Mouse (Mus musculus) spleen, adult 2 months (tissue): Measurements from ENCODE around the gene Cyp26a1.

ENCODE experiments used
- CTCF ChIP-seq: fragments of 200-500 bp; IDR thresholded peaks from 2 replicates; pipeline ENCODE4 v1.5.1; 2011; ENCODE audit warnings: mild to moderate bottlenecking, inconsistent platforms; ENCODE audit not compliant: insufficient read depth, insufficient read length, insufficient replicate concordance; ENCODE audit errors: extremely low read depth
- POLR2A ChIP-seq: fragments of 200-500 bp; IDR thresholded peaks from 2 replicates; pipeline ENCODE4 v1.6.1; 2011; ENCODE audit warnings: low read depth, low read length, inconsistent platforms

DNA sequence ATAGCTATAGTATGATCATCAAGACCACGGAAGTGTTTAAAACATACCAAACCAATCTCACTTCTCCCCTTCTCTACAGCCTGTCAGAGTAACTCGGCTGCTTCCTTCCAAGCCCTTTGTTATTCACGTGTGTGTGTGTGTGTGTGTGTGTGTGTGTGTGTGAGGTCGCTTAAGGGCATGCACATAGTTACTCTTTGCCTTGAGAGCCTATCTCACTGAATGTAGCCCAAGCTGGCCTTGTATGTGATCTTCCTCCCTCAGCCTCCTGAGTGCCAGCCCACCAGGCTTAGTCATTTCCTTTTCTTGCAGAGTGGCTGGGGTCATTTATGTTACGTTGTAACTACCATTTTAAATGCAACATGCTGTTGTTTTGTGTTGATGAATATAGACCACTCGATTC, 32.3 kb upstream of the Cyp26a1 start:
- TF ChIP-seq POLR2A (no peak), CTCF (no peak)
